Mouse (Mus musculus) MEL (cell line): Measurements from ENCODE around the gene Ctnnd2.

Experiments
- EP300 ChIP-seq, 2 experiments: IDR thresholded peaks; 2 replicates each; pipeline ENCODE4 v1.6.1; 2011; ENCODE audit warnings: improper control_type of control experiment in 2 of 2, low read length in 2 of 2, low read depth in 1 of 2, mild to moderate bottlenecking in 1 of 2
- POLR2A ChIP-seq, 2 experiments: IDR thresholded peaks; 2 replicates each; pipeline ENCODE4 v1.6.1; 2011 to 2012; ENCODE audit warnings: low read length in 2 of 2, mild to moderate bottlenecking in 2 of 2, control low read depth in 1 of 2, improper control_type of control experiment in 1 of 2, low read depth in 1 of 2, moderate library complexity in 1 of 2; ENCODE audit not compliant: control insufficient read depth in 1 of 2, insufficient read depth in 1 of 2, poor library complexity in 1 of 2
- TAL1 ChIP-seq: IDR thresholded peaks from 2 replicates; pipeline ENCODE4 v1.6.1; 2012; ENCODE audit warnings: mild to moderate bottlenecking, inconsistent platforms, low read length, moderate library complexity, mixed read lengths
- ZC3H11A ChIP-seq: IDR thresholded peaks from 2 replicates; pipeline ENCODE4 v1.6.1; 2012; ENCODE audit warnings: low read depth, mild to moderate bottlenecking, inconsistent platforms, low read length, improper control_type of control experiment

- TF ChIP-seq EP300 (IDR thresholded peaks at IDR 0.05; ENCODE audit: low read depth in 1 of 2, low read length in 2 of 2): no peak
- TF ChIP-seq TAL1: no peak
- no peak for TF ChIP-seq ZC3H11A
- no peak for TF ChIP-seq POLR2A (IDR thresholded peaks at IDR 0.05; ENCODE audit: control insufficient read depth in 1 of 2, insufficient read depth in 1 of 2, low read depth in 1 of 2, low read length in 2 of 2, poor library complexity in 1 of 2)
Observed at GRCm38 (mm10) chr15:30655433-30655832, 483.0 kb downstream of the Ctnnd2 start.
